Mouse (Mus musculus) E14TG2a.4 (cell line): ENCODE measurements around the gene Med16.

ENCODE experiments used
- CTCF ChIP-seq: conservative IDR thresholded peaks from 2 replicates; pipeline ENCODE4 v1.5.1; 2014; ENCODE audit warnings: low read length
- NANOG ChIP-seq: IDR thresholded peaks from 2 replicates; pipeline ENCODE4 v1.6.1; 2014; ENCODE audit warnings: borderline replicate concordance, low read length, mixed read lengths
- POU5F1 ChIP-seq: IDR thresholded peaks from 2 replicates; pipeline ENCODE4 v1.6.1; 2014; ENCODE audit warnings: low read length, borderline replicate concordance

DNA sequence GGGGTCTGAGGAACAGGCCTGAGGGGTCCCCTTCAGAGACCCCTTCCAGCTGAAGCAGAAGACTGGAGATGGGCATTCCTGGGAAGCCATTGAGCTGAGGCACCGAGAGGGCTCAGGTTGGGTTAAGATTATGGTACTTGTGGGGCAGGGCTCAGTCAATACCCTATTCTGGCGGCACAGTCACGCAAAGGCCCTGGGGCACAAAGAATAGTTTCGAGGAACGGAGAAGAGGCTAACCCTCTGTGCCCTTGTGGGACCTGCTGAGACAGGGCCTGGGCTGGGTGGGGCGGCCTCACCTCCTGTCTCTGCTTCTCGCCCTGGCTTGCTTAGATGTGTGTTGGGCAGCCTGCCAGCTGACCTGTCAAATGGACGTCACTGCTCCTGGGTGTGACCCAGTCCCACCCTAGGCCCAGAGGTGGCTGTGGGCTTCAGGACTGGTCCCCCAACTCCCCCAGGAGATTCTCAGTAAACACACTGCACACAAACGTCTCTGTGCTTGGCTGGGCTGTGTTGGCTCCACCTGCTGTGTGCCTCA is 24.5 kb upstream of the Med16 start:
- no peak for TF ChIP-seq CTCF
- TF ChIP-seq NANOG: no peak
- no peak for TF ChIP-seq POU5F1
